Mouse (Mus musculus): ENCODE measurements around the gene Myo3b.

DNA sequence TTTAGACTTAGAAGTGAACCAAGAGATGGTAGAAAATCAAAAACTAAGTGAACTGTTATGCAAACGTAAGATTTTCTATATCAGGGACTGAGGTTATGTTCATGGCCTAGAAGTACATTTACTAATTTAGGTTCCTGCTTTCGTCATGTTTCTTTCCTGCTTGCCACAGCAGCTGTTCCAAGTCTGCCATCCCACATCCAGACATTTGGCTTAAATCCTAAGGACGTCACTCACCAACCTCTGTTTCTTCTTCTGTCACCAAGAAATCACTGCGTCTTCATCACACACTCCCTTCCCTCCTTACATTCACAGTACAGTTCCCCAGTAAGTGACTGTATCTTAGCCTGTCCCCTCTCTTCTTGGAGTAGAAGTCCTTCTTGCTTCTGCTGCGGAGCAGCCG lies 49.7 kb upstream of the Myo3b start:
- TF ChIP-seq CTCF (IDR thresholded peaks at IDR 0.05), result no peak
- TF ChIP-seq EP300 (IDR thresholded peaks at IDR 0.05), result no peak

Measured in lung, postnatal 0 days (tissue).